Mouse (Mus musculus) forebrain, embryonic 13.5 days (tissue): ENCODE results near the gene Gm9972. TPM values are rescaled to one million over a fixed set of nuclear protein-coding genes. Genes with fewer than 3 reads are reported as not detected.

Experiments used
- ATAC-seq: fragments of 200-750 bp; cut with Nextera tagmentation; 2 replicates; pipeline ENCODE4 v1.8.0; 2017
- H3K27ac ChIP-seq: fragments of 300-500 bp; sonication (generic); 2 replicates; pipeline ENCODE4 v1.5.1; 2015; ENCODE audit warnings: inconsistent platforms, mild to moderate bottlenecking, moderate library complexity
- H3K27me3 ChIP-seq: fragments of 300-500 bp; sonication (generic); 2 replicates; pipeline ENCODE4 v1.6.1; 2015; ENCODE audit warnings: mild to moderate bottlenecking, inconsistent platforms
- H3K36me3 ChIP-seq: fragments of 300-500 bp; sonication (generic); 2 replicates; pipeline ENCODE4 v1.6.1; 2015; ENCODE audit warnings: mild to moderate bottlenecking, inconsistent platforms; ENCODE audit not compliant: poor library complexity, severe bottlenecking
- H3K4me1 ChIP-seq: fragments of 300-500 bp; sonication (generic); 2 replicates; pipeline ENCODE4 v1.6.1; 2015; ENCODE audit warnings: inconsistent platforms
- H3K4me2 ChIP-seq: fragments of 300-500 bp; sonication (generic); 2 replicates; pipeline ENCODE4 v1.6.1; 2015; ENCODE audit warnings: inconsistent platforms, mild to moderate bottlenecking, moderate library complexity
- H3K4me3 ChIP-seq: fragments of 300-500 bp; sonication (generic); 2 replicates; pipeline ENCODE4 v1.5.1; 2015; ENCODE audit warnings: mild to moderate bottlenecking, inconsistent platforms
- H3K9ac ChIP-seq: fragments of 300-500 bp; sonication (generic); 2 replicates; pipeline ENCODE4 v1.6.1; 2015; ENCODE audit warnings: mild to moderate bottlenecking, inconsistent platforms
- H3K9me3 ChIP-seq: fragments of 300-500 bp; sonication (generic); replicated peaks from 2 replicates; pipeline ENCODE4 v1.6.1; 2016; ENCODE audit warnings: inconsistent platforms
- WGBS: fragments of 180-500 bp; shearing (Covaris S2); methylation state at CpG from one replicate; pipeline ENCODE4 v1.1.7; 2015; 5-methylcytosine and 5-hydroxymethylcytosine counted together
- polyA plus RNA-seq: library from polyadenylated mRNA; unstranded; fragments of >200 nt; fragmentation: Nextera tagmentation; extraction: Ambion mirVana; gene quantifications from 2 replicates; pipeline ENCODE4 v1.2.1, GENCODE M21; 2015

Gm9972 gene
- polyA plus RNA-seq = 0.10 TPM in 1 of 2 replicates, not detected in the other

- H3K9me3 ChIP-seq = no peaks in the 10 kb centered on the region
- H3K9ac ChIP-seq = no peak within 1 kb of the TSS
- H3K4me1 ChIP-seq = no peaks in the 10 kb centered on the region
- no peak within 1 kb of the TSS for H3K4me3 ChIP-seq
- H3K4me2 ChIP-seq = no peak within 1 kb of the TSS
- no peaks in the 10 kb centered on the region for H3K36me3 ChIP-seq
- H3K27ac ChIP-seq = no peak within 1 kb of the TSS
- H3K27me3 ChIP-seq = no peaks in the 10 kb centered on the region
- ATAC-seq = no peak
These were observed at the start of gene Gm9972 for GRCm38 (mm10) chr11:43035446-43035845. Gm9972 (plus strand) TSS chr11:43035746.

- Histone ChIP-seq H3K4me1 (no peaks in the 10 kb centered on the region), H3K9ac (no peak overlapping the region), H3K36me3 (no peaks in the 10 kb centered on the region), H3K4me3 (no peak overlapping the region), H3K27me3 (no peaks in the 10 kb centered on the region), H3K9me3 (no peaks in the 10 kb centered on the region), H3K4me2 (no peak overlapping the region), H3K27ac (no peak overlapping the region)
- WGBS = 69% methylated on average over 3 of the region's 3 CpGs
- no peak for ATAC-seq
These were observed 36.4 kb upstream of the Gm9972 start for GRCm38 (mm10) chr11:42999188-42999587.

GRCm38 (mm10) chr11:43011941-43012340 lies 23.6 kb upstream of the Gm9972 start:
- Histone ChIP-seq H3K4me2 (no peak overlapping the region), H3K9ac (no peak overlapping the region), H3K36me3 (no peaks in the 10 kb centered on the region), H3K4me3 (no peak overlapping the region), H3K9me3 (no peaks in the 10 kb centered on the region), H3K27me3 (no peaks in the 10 kb centered on the region), H3K4me1 (peaks cover 12% of the 10 kb centered on the region; the same call in 1 of the 2 replicates), H3K27ac (peak overlapping the region; percentile 36; the same call in 1 of the 2 replicates)
- ATAC-seq = no peak
- 58% methylated on average over 2 of the region's 2 CpGs for WGBS

GRCm38 (mm10) chr11:43012980-43013379 lies 22.6 kb upstream of the Gm9972 start:
- no peaks in the 10 kb centered on the region for H3K36me3 ChIP-seq
- WGBS = 51% methylated on average over 4 of the region's 4 CpGs

GRCm38 (mm10) chr11:43023109-43023688 lies 12.3 kb upstream of the Gm9972 start:
- Histone ChIP-seq H3K4me3 (no peak overlapping the region), H3K4me2 (no peak overlapping the region), H3K27me3 (no peaks in the 10 kb centered on the region), H3K9me3 (no peaks in the 10 kb centered on the region), H3K27ac (no peak overlapping the region), H3K9ac (no peak overlapping the region), H3K36me3 (no peaks in the 10 kb centered on the region), H3K4me1 (no peaks in the 10 kb centered on the region)
- ATAC-seq = no peak

More at GRCm38 (mm10) chr11:43012980-43013379, 22.6 kb upstream of the Gm9972 start:
- H3K4me3 ChIP-seq = no peak overlapping the region
- ATAC-seq = peak; percentile 77; the same call in 1 of the 2 replicates
- H3K4me2 ChIP-seq = no peak overlapping the region
- H3K9me3 ChIP-seq = no peaks in the 10 kb centered on the region
- H3K27ac ChIP-seq = peak overlapping the region; percentile 48
- H3K9ac ChIP-seq = no peak overlapping the region
- no peaks in the 10 kb centered on the region for H3K27me3 ChIP-seq
- H3K4me1 ChIP-seq = peaks cover 12% of the 10 kb centered on the region; the same call in 1 of the 2 replicates

- H3K36me3 ChIP-seq = no peaks in the 10 kb centered on the region
- H3K4me2 ChIP-seq = no peak overlapping the region
- no peak overlapping the region for H3K9ac ChIP-seq
- no peak for ATAC-seq
- H3K4me1 ChIP-seq = no peaks in the 10 kb centered on the region
- H3K9me3 ChIP-seq = no peaks in the 10 kb centered on the region
- H3K27me3 ChIP-seq = no peaks in the 10 kb centered on the region
- WGBS = 75% methylated on average over 1 of the region's 1 CpGs
- no peak overlapping the region for H3K4me3 ChIP-seq
- H3K27ac ChIP-seq = no peak overlapping the region
These were observed 5.7 kb upstream of the Gm9972 start for GRCm38 (mm10) chr11:43029813-43030212.

GRCm38 (mm10) chr11:43032141-43032540 lies 3.4 kb upstream of the Gm9972 start:
- Histone ChIP-seq H3K36me3 (no peaks in the 10 kb centered on the region), H3K9me3 (no peaks in the 10 kb centered on the region), H3K4me3 (no peak overlapping the region), H3K9ac (no peak overlapping the region), H3K27ac (no peak overlapping the region), H3K27me3 (no peaks in the 10 kb centered on the region), H3K4me1 (no peaks in the 10 kb centered on the region), H3K4me2 (no peak overlapping the region)
- WGBS = 80% methylated on average over 4 of the region's 4 CpGs
- ATAC-seq = no peak

GRCm38 (mm10) chr11:43045871-43046548 lies 10.5 kb downstream of the Gm9972 start:
- Histone ChIP-seq H3K27ac (no peak overlapping the region), H3K4me3 (no peak overlapping the region), H3K36me3 (no peaks in the 10 kb centered on the region), H3K9ac (no peak overlapping the region), H3K4me1 (no peaks in the 10 kb centered on the region), H3K27me3 (no peaks in the 10 kb centered on the region), H3K9me3 (no peaks in the 10 kb centered on the region), H3K4me2 (no peak overlapping the region)
- peak; percentile 62; the same call in 1 of the 2 replicates for ATAC-seq
- 88% methylated on average over 3 of the region's 3 CpGs for WGBS

- no peak overlapping the region for H3K4me2 ChIP-seq
- H3K9ac ChIP-seq = no peak overlapping the region
- no peaks in the 10 kb centered on the region for H3K27me3 ChIP-seq
- H3K36me3 ChIP-seq = no peaks in the 10 kb centered on the region
- no peaks in the 10 kb centered on the region for H3K4me1 ChIP-seq
- 71% methylated on average over 1 of the region's 1 CpGs for WGBS
- H3K9me3 ChIP-seq = no peaks in the 10 kb centered on the region
- H3K27ac ChIP-seq = no peak overlapping the region
- no peak for ATAC-seq
- H3K4me3 ChIP-seq = no peak overlapping the region
These were observed 13.8 kb downstream of the Gm9972 start for GRCm38 (mm10) chr11:43049363-43049762.

- Histone ChIP-seq H3K4me2 (no peak overlapping the region), H3K27me3 (no peaks in the 10 kb centered on the region), H3K27ac (no peak overlapping the region), H3K9ac (no peak overlapping the region), H3K9me3 (no peaks in the 10 kb centered on the region), H3K36me3 (no peaks in the 10 kb centered on the region), H3K4me3 (no peak overlapping the region), H3K4me1 (peaks cover 3% of the 10 kb centered on the region; the same call in 1 of the 2 replicates)
- 85% methylated on average over 5 of the region's 5 CpGs for WGBS
- ATAC-seq = no peak
These were observed 19.4 kb downstream of the Gm9972 start for GRCm38 (mm10) chr11:43054972-43055371.

- Histone ChIP-seq H3K36me3 (no peaks in the 10 kb centered on the region), H3K4me2 (no peak overlapping the region), H3K9me3 (no peaks in the 10 kb centered on the region), H3K27ac (no peak overlapping the region), H3K9ac (no peak overlapping the region), H3K4me3 (no peak overlapping the region), H3K27me3 (no peaks in the 10 kb centered on the region), H3K4me1 (peaks cover 3% of the 10 kb centered on the region; the same call in 1 of the 2 replicates)
- 14% methylated on average over 5 of the region's 5 CpGs for WGBS
- ATAC-seq = no peak
These were observed 24.0 kb downstream of the Gm9972 start for GRCm38 (mm10) chr11:43059437-43059970.

GRCm38 (mm10) chr11:43062286-43062685 lies 26.7 kb downstream of the Gm9972 start:
- Histone ChIP-seq H3K4me3 (no peak overlapping the region), H3K4me2 (no peak overlapping the region), H3K36me3 (no peaks in the 10 kb centered on the region), H3K4me1 (peaks cover 3% of the 10 kb centered on the region; the same call in 1 of the 2 replicates), H3K27ac (no peak overlapping the region), H3K9me3 (no peaks in the 10 kb centered on the region), H3K27me3 (no peaks in the 10 kb centered on the region), H3K9ac (no peak overlapping the region)
- no peak for ATAC-seq
- 67% methylated on average over 3 of the region's 3 CpGs for WGBS
